Mouse (Mus musculus) ES-Bruce4 (cell line): Measurements from ENCODE around the gene Akap2. TPM values are rescaled to one million over a fixed set of nuclear protein-coding genes. Genes with fewer than 3 reads are reported as not detected.
A peak's percentile ranks its signal among the peaks of the same experiment; 100 is the strongest.

ENCODE experiments used
- H3K27ac ChIP-seq: 2 replicates; pipeline ENCODE4 v1.5.1; 2012; ENCODE audit warnings: low read length, inconsistent platforms; ENCODE audit not compliant: insufficient read depth
- H3K27me3 ChIP-seq: 2 replicates; pipeline ENCODE4 v1.6.1; 2012; ENCODE audit warnings: mild to moderate bottlenecking, low read length, inconsistent platforms; ENCODE audit not compliant: control insufficient read depth, poor library complexity, insufficient read depth, severe bottlenecking
- H3K36me3 ChIP-seq: 2 replicates; pipeline ENCODE4 v1.6.1; 2012; ENCODE audit warnings: inconsistent platforms, mild to moderate bottlenecking, low read length, moderate library complexity; ENCODE audit not compliant: control insufficient read depth, poor library complexity, insufficient read depth, severe bottlenecking
- H3K4me1 ChIP-seq: one replicate; pipeline ENCODE4 v1.8.1; 2011; ENCODE audit warnings: low read length; ENCODE audit not compliant: control insufficient read depth, insufficient read depth
- H3K4me3 ChIP-seq: 2 replicates; pipeline ENCODE4 v1.5.1; 2011; ENCODE audit warnings: low read depth, mild to moderate bottlenecking, low read length
- H3K9ac ChIP-seq: 2 replicates; pipeline ENCODE4 v1.6.1; 2012; ENCODE audit warnings: low read depth, mild to moderate bottlenecking, inconsistent platforms; ENCODE audit not compliant: poor library complexity, severe bottlenecking
- H3K9me3 ChIP-seq: replicated peaks from 2 replicates; pipeline ENCODE4 v1.6.1; 2012; ENCODE audit warnings: mild to moderate bottlenecking, low read length, inconsistent platforms; ENCODE audit not compliant: control insufficient read depth, poor library complexity, insufficient read depth, severe bottlenecking
- CTCF ChIP-seq: IDR thresholded peaks from one replicate; pipeline ENCODE4 v1.8.1; 2011; ENCODE audit warnings: low read depth, low read length
- EP300 ChIP-seq: IDR thresholded peaks from 2 replicates; pipeline ENCODE4 v1.6.1; 2011; ENCODE audit warnings: low read depth, low read length; ENCODE audit not compliant: insufficient read depth
- POLR2A ChIP-seq: IDR thresholded peaks from one replicate; pipeline ENCODE4 v1.8.1; 2011; ENCODE audit warnings: low read length; ENCODE audit not compliant: insufficient read depth
- polyA plus RNA-seq: library from polyadenylated mRNA; stranded (reverse); fragments of >200 nt; gene quantifications from 2 replicates; pipeline ENCODE4 v1.2.4, GENCODE M21; 2011; ENCODE audit warnings: low read depth; ENCODE audit not compliant: missing spikeins, insufficient read depth, insufficient read length

The Akap2 gene
- polyA plus RNA-seq, 1 experiment: 96.5 TPM

- H3K27me3 ChIP-seq: no peaks in the 10 kb centered on the region
These were observed 124.5 kb downstream of the Akap2 start for GRCm38 (mm10) chr4:57841911-57842310.

GRCm38 (mm10) chr4:57842472-57843305 is 125.2 kb downstream of the Akap2 start:
- Histone ChIP-seq H3K4me3 (no peak overlapping the region), H3K9me3 (no peaks in the 10 kb centered on the region), H3K9ac (no peak overlapping the region), H3K27me3 (no peaks in the 10 kb centered on the region), H3K4me1 (peaks cover 14% of the 10 kb centered on the region), H3K27ac (peak overlapping the region; percentile 84), H3K36me3 (0 out of 2 replicates have a peak, but pooled peaks cover 3% of the 10 kb centered on the region)
- no peak for TF ChIP-seq CTCF
- 0 out of 2 replicates have a peak, but pooled peaks have one; percentile 18 for TF ChIP-seq EP300

More at GRCm38 (mm10) chr4:57841911-57842310, 124.5 kb downstream of the Akap2 start:
- Histone ChIP-seq H3K4me1 (peaks cover 18% of the 10 kb centered on the region), H3K27ac (peak overlapping the region; percentile 84), H3K36me3 (no peaks in the 10 kb centered on the region), H3K9ac (no peak overlapping the region), H3K4me3 (no peak overlapping the region), H3K9me3 (no peaks in the 10 kb centered on the region)
- TF ChIP-seq CTCF (no peak), POLR2A (no peak), EP300 (peak; percentile 51; the same call in 1 of the 2 replicates)

GRCm38 (mm10) chr4:57845031-57845431 is 127.6 kb downstream of the Akap2 start:
- H3K9ac ChIP-seq: peak overlapping the region; percentile 49
- H3K27me3 ChIP-seq: no peaks in the 10 kb centered on the region
- peaks cover 9% of the 10 kb centered on the region for H3K4me1 ChIP-seq
- no peak for TF ChIP-seq CTCF
- TF ChIP-seq EP300: peak; percentile 71; the same call in 1 of the 2 replicates
- H3K36me3 ChIP-seq: 0 out of 2 replicates have a peak, but pooled peaks cover 3% of the 10 kb centered on the region
- no peaks in the 10 kb centered on the region for H3K9me3 ChIP-seq
- peak overlapping the region; percentile 62 for H3K4me3 ChIP-seq
- peak overlapping the region; percentile 76 for H3K27ac ChIP-seq

GRCm38 (mm10) chr4:57845541-57846210 is 128.2 kb downstream of the Akap2 start:
- TF ChIP-seq CTCF (no peak), EP300 (no peak), POLR2A (no peak)
- H3K9me3 ChIP-seq: no peaks in the 10 kb centered on the region
- peak overlapping the region; percentile 49 for H3K9ac ChIP-seq
- peak overlapping the region; percentile 62 for H3K4me3 ChIP-seq
- H3K4me1 ChIP-seq: peaks cover 9% of the 10 kb centered on the region
- peak overlapping the region; percentile 76 for H3K27ac ChIP-seq
- 0 out of 2 replicates have a peak, but pooled peaks cover 3% of the 10 kb centered on the region for H3K36me3 ChIP-seq
- H3K27me3 ChIP-seq: no peaks in the 10 kb centered on the region

- H3K27me3 ChIP-seq: no peaks in the 10 kb centered on the region
- H3K4me3 ChIP-seq: peak overlapping the region; percentile 32
- H3K4me1 ChIP-seq: peaks cover 5% of the 10 kb centered on the region
- peak overlapping the region; percentile 76 for H3K27ac ChIP-seq
- TF ChIP-seq CTCF (no peak), EP300 (no peak), POLR2A (no peak)
- H3K9me3 ChIP-seq: no peaks in the 10 kb centered on the region
- 0 out of 2 replicates have a peak, but pooled peaks cover 3% of the 10 kb centered on the region for H3K36me3 ChIP-seq
- peak overlapping the region; percentile 49; the same call in 1 of the 2 replicates for H3K9ac ChIP-seq
These were observed 129.0 kb downstream of the Akap2 start for GRCm38 (mm10) chr4:57846381-57846990.
